Mouse (Mus musculus): ENCODE results near the gene Slc2a8. TPM values are rescaled to one million over a fixed set of nuclear protein-coding genes. Genes with fewer than 3 reads are reported as not detected.

Slc2a8 gene
- polyA plus RNA-seq, 1 experiment from 2014 or later, result 19.5 TPM

DNA sequence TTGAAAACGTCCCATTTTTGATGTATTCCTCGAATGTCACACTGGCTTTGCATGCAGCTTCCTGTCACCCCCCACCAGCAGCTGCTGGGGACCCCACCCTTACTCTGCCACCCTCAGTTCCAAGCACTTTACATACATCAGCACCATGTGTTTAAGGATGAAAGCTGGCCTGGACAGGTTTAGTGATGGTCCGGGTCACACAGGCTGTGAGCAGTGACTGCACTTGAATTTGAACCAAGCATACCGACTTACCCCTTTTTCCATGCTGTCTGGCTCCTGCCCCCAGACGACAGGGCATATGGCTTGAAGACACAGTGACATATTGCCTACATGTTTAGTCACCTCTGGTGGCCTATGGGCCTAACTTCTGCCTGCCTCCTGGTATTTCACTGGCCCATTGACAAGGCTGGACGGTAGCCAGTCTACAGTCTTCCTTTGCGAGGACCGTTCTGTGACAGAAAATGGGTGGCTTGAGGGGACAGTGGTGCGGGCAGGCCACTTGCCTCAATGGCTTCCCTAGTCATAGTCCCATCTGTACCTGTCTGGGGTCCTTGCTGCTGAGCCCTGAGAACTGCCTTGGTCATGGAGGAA, 13.8 kb downstream of the Slc2a8 start:
- H3K9me3 ChIP-seq (replicated peaks), result no peaks in the 10 kb centered on the region
- no peaks in the 10 kb centered on the region for H3K27me3 ChIP-seq (ENCODE audit: low read depth, poor library complexity, severe bottlenecking)
- H3K4me3 ChIP-seq, result peak overlapping the region; percentile 74; the same call in 1 of the 2 replicates
- 91% methylated on average over 9 of the region's 9 CpGs for WGBS
- peaks cover 45% of the 10 kb centered on the region for H3K4me1 ChIP-seq
- peaks cover 26% of the 10 kb centered on the region for H3K36me3 ChIP-seq
- DNase-seq (ENCODE audit: low spot score), result no peak
- H3K27ac ChIP-seq (replicated peaks), result no peak overlapping the region

DNA sequence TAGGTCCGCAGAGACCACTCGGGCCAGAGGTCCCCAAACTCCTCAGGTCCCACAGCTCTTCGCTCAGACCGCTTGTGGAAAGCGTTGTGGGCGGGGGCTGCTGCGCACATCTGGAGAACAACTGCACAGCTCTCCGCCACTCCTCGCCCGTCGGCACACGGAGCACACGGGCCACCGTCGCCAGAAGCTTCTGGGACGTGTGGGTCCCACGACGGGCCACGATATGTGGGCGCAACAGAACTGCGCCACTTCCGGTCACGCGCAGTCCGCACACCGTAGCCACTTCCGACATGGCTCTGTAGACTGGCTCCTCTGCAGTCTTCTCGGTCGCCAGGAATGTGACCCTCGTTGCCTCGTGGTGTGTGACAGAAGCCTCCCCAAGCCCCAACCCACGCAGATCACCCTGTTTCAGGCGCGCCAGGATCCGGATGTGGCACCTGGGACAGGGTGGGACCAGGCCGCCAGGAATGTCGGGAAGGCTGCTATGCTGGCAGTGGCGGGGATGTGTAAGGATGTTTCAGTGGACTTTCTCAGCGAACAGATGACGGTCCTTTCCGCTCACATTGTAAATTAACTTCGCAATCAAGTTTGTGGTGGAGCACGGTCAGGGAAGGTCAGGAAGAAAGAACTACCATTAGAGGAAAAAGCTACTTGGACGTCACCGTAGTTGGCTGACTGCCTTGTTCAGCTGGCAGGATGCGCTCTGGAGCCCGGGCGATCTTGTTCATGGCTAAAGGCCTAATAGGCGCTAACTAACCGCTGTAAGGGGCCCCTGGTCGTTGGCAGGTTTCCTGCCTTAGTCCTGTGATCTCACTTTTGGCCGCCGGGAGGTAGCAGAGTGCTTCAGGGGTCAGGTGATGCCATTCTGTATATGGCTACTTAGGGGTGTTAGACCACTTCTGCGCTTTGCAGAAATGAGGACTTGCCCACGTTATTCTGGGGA, 14.9 kb downstream of the Slc2a8 start:
- H3K27ac ChIP-seq (replicated peaks), result peak overlapping the region; percentile 93
- WGBS, result 1% methylated on average over 55 of the region's 55 CpGs
- peak; percentile 87 for DNase-seq (ENCODE audit: low spot score)
- peaks cover 29% of the 10 kb centered on the region for H3K36me3 ChIP-seq
- H3K9me3 ChIP-seq (replicated peaks), result no peaks in the 10 kb centered on the region
- H3K4me1 ChIP-seq, result peaks cover 55% of the 10 kb centered on the region
- H3K4me3 ChIP-seq, result peak overlapping the region; percentile 74
- no peaks in the 10 kb centered on the region for H3K27me3 ChIP-seq (ENCODE audit: low read depth, poor library complexity, severe bottlenecking)

DNA sequence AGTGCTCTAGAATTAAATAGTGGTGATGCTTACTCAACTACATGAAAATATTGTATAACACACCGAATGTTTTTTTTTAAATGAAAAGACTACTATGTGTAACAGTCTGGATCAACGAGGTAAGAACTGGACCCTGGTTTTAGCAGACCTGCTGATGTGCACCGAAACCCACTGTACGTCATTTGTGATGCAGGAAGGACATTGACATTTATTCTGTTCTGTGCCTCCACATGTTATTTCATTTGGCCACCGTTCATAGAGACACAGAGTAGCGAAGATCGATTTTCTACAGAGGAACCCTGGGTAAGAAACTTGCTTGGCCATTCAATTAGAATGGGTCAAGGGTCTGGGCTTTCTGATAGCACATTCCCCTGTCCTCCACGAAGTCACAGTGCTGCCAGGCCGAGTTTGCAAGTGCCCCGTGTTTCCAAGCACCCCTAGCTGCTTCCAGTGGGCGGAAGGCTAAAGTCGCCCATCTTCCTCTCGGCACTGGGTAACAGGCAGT, 15.6 kb downstream of the Slc2a8 start:
- H3K9me3 ChIP-seq (replicated peaks), result no peaks in the 10 kb centered on the region
- 11% methylated on average over 13 of the region's 13 CpGs for WGBS
- H3K4me3 ChIP-seq, result peak overlapping the region; percentile 74
- peak overlapping the region; percentile 93 for H3K27ac ChIP-seq (replicated peaks)
- H3K4me1 ChIP-seq, result peaks cover 55% of the 10 kb centered on the region
- H3K36me3 ChIP-seq, result peaks cover 29% of the 10 kb centered on the region
- H3K27me3 ChIP-seq (ENCODE audit: low read depth, poor library complexity, severe bottlenecking), result no peaks in the 10 kb centered on the region
- no peak for DNase-seq (ENCODE audit: low spot score)

DNA sequence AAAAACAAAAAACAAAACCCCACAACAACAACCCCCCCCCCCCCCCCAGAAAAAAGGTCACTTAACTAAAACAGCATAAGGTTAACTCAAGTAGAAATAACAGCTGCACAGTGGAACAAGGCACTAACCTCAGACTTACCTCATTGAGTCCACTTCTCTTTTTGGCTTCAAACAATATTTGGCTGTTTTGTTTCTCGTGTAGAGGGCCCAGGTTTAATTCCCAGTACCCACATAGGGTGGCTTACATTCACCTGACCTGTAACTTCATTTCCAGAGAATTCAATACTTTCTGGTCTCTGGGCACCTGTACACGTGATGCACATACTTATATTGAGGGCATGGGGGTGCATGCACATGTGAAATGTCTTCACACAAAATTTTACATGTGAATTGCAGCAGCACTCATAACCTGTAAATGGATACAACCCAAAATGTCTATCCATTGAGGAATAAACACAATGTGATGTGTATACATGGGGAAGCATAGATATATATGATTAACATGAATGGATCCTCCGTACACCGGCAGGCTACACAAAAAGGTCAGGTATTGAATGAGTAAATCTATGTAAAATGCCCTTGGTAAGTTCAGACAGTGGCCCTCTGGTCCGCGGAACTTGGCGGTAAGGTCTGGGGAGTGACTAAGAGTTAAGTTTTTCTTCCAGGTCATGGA, 16.2 kb downstream of the Slc2a8 start:
- Histone ChIP-seq H3K9me3 (replicated peaks) (no peaks in the 10 kb centered on the region), H3K36me3 (peaks cover 29% of the 10 kb centered on the region), H3K4me3 (peak overlapping the region; percentile 74), H3K4me1 (peaks cover 61% of the 10 kb centered on the region), H3K27ac (replicated peaks) (no peak overlapping the region), H3K27me3 (ENCODE audit: low read depth, poor library complexity, severe bottlenecking) (no peaks in the 10 kb centered on the region)
- DNase-seq (ENCODE audit: low spot score), result no peak
- 15% methylated on average over 7 of the region's 7 CpGs for WGBS

DNA sequence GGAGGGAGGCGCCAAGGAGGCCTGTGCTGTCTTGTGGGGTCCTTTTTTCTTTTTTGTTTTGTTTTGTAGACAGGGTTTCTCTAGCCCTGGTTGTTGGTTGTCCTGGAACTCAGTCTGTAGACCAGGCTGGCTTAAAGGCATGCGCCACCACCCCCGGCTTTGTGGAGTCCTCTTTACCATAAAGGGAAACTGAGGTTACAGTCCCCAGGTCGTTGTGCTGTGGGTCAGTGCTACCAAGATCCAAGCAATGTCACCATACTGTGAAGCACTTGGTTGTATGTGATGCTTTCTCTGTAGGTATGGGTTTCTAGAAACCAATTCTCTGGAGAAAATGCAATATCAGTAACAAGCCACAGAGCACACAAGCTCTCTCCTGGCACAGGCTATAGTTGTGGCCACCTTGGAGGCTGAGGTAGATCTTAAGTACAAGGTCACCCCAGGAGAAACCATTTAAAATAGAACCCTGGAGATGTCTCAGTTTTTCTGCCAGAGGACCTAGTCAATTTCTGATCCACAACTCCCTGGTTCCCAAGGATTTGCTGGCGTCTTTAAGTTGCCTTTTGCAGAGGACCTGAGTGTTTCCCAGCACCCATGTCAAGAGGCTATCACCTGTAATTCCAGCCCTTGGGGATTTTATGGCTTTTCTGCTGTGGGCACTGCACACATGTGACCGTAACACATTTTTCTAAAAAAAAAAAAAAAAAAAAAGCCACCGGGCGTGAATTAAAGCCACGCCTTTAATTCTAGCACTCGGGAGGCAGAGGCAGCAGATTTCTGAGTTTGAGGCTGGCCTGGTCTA, 17.0 kb downstream of the Slc2a8 start:
- WGBS, result 25% methylated on average over 10 of the region's 10 CpGs
- Histone ChIP-seq H3K9me3 (replicated peaks) (no peaks in the 10 kb centered on the region), H3K27me3 (ENCODE audit: low read depth, poor library complexity, severe bottlenecking) (no peaks in the 10 kb centered on the region), H3K4me1 (peaks cover 68% of the 10 kb centered on the region), H3K36me3 (peaks cover 29% of the 10 kb centered on the region), H3K4me3 (peak overlapping the region; percentile 82; the same call in 1 of the 2 replicates), H3K27ac (replicated peaks) (no peak overlapping the region)
- no peak for DNase-seq (ENCODE audit: low spot score)

DNA sequence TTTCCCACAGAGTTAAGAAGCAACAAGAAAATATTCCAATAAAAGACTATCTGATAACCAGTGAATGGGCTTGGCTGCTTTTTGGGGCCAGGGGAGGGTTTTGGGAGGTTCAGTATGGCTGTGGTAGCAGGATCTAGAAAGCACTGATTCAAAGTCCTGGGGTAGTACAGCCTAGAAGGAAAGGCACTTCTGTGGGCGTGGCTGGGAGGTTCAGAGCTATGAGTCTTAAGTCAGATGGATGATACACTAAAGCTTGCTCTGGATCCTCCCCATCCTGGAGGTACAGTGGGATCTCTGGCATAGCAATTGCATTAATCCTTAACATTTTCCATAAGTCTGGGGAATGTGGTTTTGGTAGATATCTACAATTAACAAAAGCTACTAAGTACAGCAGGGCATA, 17.9 kb downstream of the Slc2a8 start:
- no peaks in the 10 kb centered on the region for H3K27me3 ChIP-seq (ENCODE audit: low read depth, poor library complexity, severe bottlenecking)
- H3K36me3 ChIP-seq, result peaks cover 30% of the 10 kb centered on the region
- 57% methylated on average over 1 of the region's 1 CpGs for WGBS
- H3K4me3 ChIP-seq, result peak overlapping the region; percentile 82
- DNase-seq (ENCODE audit: low spot score), result no peak
- H3K27ac ChIP-seq (replicated peaks), result no peak overlapping the region
- H3K4me1 ChIP-seq, result peaks cover 68% of the 10 kb centered on the region
- H3K9me3 ChIP-seq (replicated peaks), result no peaks in the 10 kb centered on the region

DNA sequence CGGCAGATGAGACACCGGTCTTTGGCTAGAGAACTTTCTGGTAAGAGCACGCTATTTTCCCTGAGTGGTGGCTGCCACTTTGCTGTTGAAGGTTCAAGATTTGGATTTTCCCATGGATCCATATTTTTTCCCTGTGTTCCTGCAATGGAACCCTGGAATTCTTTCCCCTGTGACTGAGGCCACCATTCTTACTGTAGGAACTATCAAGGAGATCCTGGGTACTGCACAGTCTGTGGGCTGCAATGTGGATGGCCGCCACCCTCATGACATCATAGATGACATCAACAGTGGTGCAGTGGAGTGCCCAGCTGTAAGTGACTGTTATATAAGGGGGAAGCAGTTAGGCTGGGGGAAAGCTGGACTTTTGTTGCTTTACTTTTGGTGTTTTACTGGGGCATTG, 18.3 kb downstream of the Slc2a8 start:
- Histone ChIP-seq H3K9me3 (replicated peaks) (no peaks in the 10 kb centered on the region), H3K4me1 (peaks cover 68% of the 10 kb centered on the region), H3K4me3 (peak overlapping the region; percentile 82), H3K27me3 (ENCODE audit: low read depth, poor library complexity, severe bottlenecking) (no peaks in the 10 kb centered on the region), H3K27ac (replicated peaks) (no peak overlapping the region), H3K36me3 (peaks cover 31% of the 10 kb centered on the region)
- WGBS, result 69% methylated on average over 4 of the region's 4 CpGs
- no peak for DNase-seq (ENCODE audit: low spot score)

DNA sequence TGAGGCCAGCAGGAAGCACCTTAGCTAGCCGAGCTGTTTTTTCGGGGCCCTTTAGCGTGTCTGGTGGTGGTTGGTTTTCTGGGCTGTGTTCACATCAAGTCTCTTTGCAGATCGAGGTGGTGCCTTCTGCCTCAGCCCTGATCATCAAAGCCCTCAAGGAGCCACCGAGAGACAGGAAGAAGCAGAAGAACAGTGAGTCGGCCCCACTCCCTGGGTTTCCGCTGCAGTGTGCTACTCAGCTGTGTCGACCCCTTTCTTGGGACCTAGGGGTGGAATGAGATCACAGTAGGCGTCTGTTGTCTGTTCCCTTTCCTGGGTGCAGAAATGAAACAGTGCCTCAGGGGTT, 19.0 kb downstream of the Slc2a8 start:
- Histone ChIP-seq H3K27ac (replicated peaks) (peak overlapping the region; percentile 92), H3K27me3 (ENCODE audit: low read depth, poor library complexity, severe bottlenecking) (no peaks in the 10 kb centered on the region), H3K4me3 (peak overlapping the region; percentile 82), H3K9me3 (replicated peaks) (no peaks in the 10 kb centered on the region), H3K36me3 (peaks cover 36% of the 10 kb centered on the region), H3K4me1 (peaks cover 65% of the 10 kb centered on the region)
- 8% methylated on average over 9 of the region's 9 CpGs for WGBS
- DNase-seq (ENCODE audit: low spot score), result no peak

DNA sequence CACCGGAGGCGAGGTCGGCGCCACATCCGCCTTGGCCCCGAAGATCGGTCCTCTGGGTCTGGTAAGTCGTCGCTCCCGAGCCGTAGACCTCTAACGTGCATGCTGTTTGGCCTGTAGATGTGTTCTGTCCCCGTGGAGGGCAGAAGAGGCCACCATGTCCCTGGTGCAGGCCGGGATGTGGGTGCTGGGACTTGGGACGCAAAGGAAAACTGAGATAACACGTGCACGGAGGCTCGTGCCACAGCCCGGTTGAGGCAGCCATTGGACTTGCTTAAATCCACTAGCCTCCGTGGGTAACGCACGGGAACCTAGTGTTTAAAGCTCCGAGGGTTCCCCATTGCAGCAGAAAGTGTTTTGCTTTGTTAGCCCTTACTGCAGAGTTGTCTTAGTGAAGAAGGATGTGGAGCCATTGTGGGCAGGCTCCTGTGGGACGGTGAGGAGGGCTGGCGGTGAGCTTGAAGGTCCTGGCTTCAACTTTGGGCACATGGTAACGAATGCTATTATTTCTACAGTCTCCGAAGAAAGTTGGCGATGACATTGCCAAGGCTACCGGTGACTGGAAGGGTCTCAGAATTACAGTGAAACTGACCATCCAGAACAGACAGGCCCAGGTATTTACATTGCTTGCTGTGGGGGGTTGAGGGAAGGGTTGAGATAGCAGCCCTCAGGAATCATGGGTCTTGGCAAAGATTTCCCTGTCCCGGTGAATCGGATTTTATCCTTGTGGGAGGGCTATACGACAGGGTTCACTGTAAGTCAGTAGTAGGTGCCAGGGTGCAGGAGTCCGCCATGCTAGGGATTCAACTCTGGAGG, 19.6 kb downstream of the Slc2a8 start:
- H3K27ac ChIP-seq (replicated peaks), result peak overlapping the region; percentile 92

DNA sequence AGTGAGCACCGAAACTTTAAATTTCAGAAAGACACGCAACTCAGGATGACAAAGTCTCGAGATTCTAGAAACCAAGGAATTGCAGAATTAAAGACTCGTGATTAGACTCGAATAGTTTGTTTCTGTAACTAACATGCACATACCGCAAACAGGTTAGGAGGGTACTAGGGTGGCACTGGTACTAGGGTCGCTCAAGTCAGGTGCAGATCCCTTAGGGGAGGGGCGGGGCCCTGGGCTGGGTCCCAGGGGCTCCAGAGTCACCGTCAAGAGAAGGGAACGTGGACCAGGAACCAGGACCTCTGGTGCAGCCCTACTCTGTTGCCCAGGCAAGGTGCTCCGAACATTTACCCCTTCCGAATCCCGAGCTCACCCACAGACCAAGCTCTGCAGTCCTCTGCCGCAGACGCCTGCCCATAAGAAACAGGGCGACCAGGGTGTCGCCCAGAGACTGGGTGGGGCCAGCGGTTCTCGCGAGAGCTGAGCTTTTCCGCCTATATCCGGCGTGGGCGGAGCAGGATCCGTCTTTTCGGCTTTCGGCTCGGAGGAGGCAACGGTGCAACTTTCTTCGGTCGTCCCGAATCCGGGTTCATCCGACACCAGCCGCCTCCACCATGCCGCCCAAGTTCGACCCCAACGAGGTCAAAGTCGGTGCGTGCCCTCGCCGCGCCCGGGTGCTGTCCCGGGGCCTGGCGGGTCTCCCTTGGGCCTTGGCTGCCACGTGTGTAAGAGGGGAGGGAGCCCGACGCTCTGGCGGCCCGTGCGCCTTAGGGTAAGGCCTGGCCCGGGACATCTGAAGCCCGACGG, 20.5 kb downstream of the Slc2a8 start, which contains the start of the genes Rpl12 and Lrsam1:
Gene Rpl12, plus strand, starts transcription at position 368 of the 804 bp plus-strand sequence.
Gene Lrsam1, minus strand, starts transcription at position 423 of the 804 bp plus-strand sequence.
- DNase-seq (ENCODE audit: low spot score), result peak; percentile 91
- peak within 1 kb of the TSS; percentile 92 for H3K27ac ChIP-seq (replicated peaks)
- H3K36me3 ChIP-seq, result peaks cover 48% of the 10 kb centered on the region
- H3K27me3 ChIP-seq (ENCODE audit: low read depth, poor library complexity, severe bottlenecking), result no peaks in the 10 kb centered on the region
- H3K4me3 ChIP-seq, result peak within 1 kb of the TSS; percentile 82
- 3% methylated on average over 55 of the region's 55 CpGs for WGBS
- H3K4me1 ChIP-seq, result peaks cover 54% of the 10 kb centered on the region
- no peaks in the 10 kb centered on the region for H3K9me3 ChIP-seq (replicated peaks)

More for the DNA sequence above, 19.6 kb downstream of the Slc2a8 start:
- peaks cover 59% of the 10 kb centered on the region for H3K4me1 ChIP-seq
- no peak for DNase-seq (ENCODE audit: low spot score)
- H3K36me3 ChIP-seq, result peaks cover 40% of the 10 kb centered on the region
- peak overlapping the region; percentile 82 for H3K4me3 ChIP-seq
- no peaks in the 10 kb centered on the region for H3K27me3 ChIP-seq (ENCODE audit: low read depth, poor library complexity, severe bottlenecking)
- under 1% methylated on average over 33 of the region's 33 CpGs for WGBS
- no peaks in the 10 kb centered on the region for H3K9me3 ChIP-seq (replicated peaks)

DNA sequence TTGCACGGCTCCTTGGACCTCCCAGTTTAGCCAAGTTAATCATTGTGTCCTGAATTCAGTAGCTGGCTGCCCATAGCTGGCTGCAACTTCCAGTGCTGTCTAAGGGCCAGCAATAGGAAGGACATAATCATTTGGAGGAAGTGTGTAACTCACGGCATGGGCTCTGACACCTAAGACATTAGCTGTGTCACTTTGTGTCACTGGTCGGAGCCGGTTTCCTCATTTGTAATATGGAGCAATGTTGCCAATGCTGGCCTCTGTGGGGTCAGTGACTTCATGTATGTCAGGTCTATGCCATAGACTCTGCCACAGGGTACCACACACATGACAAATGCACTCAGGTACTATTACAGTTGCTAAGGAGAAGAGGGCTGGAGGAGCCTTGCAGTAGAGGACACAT, 21.6 kb downstream of the Slc2a8 start:
- DNase-seq (ENCODE audit: low spot score), result no peak
- no peaks in the 10 kb centered on the region for H3K27me3 ChIP-seq (ENCODE audit: low read depth, poor library complexity, severe bottlenecking)
- H3K9me3 ChIP-seq (replicated peaks), result no peaks in the 10 kb centered on the region
- no peak overlapping the region; the same call in 1 of the 2 replicates for H3K27ac ChIP-seq (replicated peaks)
- peaks cover 59% of the 10 kb centered on the region for H3K36me3 ChIP-seq
- WGBS, result 92% methylated on average over 4 of the region's 4 CpGs
- peaks cover 42% of the 10 kb centered on the region for H3K4me1 ChIP-seq
- H3K4me3 ChIP-seq, result peak overlapping the region; percentile 82

Data from midbrain, embryonic 10.5 days (tissue).